Mouse (Mus musculus) forelimb bud, embryonic 11.5 days (tissue): ENCODE measurements at regions not wholly inside any gene's neighbourhood (a gene's known extent, or its start where the extent isn't known, plus 50 kb on each side); places are given as distances from the start of the nearest gene placed in this dataset.
A peak's percentile ranks its signal among the peaks of the same experiment; 100 is the strongest.

Experiments used
- DNase-seq: peaks from one replicate; pipeline ENCODE4 v3.0.0-alpha.2; 2012; ENCODE audit warnings: low read depth, low spot score

- DNase-seq = no peak
Measured at GRCm38 (mm10) chr12:86830247-86830585, 54.4 kb downstream of the Irf2bpl start.

GRCm38 (mm10) chr12:86829581-86830246, 54.9 kb downstream of the Irf2bpl start:
- DNase-seq = no peak

- DNase-seq = no peak
Measured at GRCm38 (mm10) chr12:86827241-86827606, 57.4 kb downstream of the Irf2bpl start.

GRCm38 (mm10) chr12:86826420-86827240, 58.0 kb downstream of the Irf2bpl start:
- DNase-seq = no peak

GRCm38 (mm10) chr12:86825584-86826419, 58.8 kb downstream of the Irf2bpl start:
- DNase-seq = no peak

GRCm38 (mm10) chr12:86824860-86825583, 59.6 kb downstream of the Irf2bpl start:
- no peak for DNase-seq

GRCm38 (mm10) chr12:86823855-86824589, 60.6 kb downstream of the Irf2bpl start:
- peak; percentile 89 for DNase-seq

GRCm38 (mm10) chr12:86823488-86823854, 61.1 kb downstream of the Irf2bpl start:
- DNase-seq = no peak

- DNase-seq = no peak
Measured at GRCm38 (mm10) chr12:86821183-86821582, 63.4 kb downstream of the Irf2bpl start.

- DNase-seq = no peak
Measured at GRCm38 (mm10) chr12:86819568-86819967, 65.0 kb downstream of the Irf2bpl start.

GRCm38 (mm10) chr12:86819163-86819562, 65.4 kb downstream of the Irf2bpl start:
- no peak for DNase-seq

- DNase-seq = no peak
Measured at GRCm38 (mm10) chr12:86818201-86818600, 66.4 kb downstream of the Irf2bpl start.

- no peak for DNase-seq
Measured at GRCm38 (mm10) chr12:86816702-86817610, 67.6 kb downstream of the Irf2bpl start.

- peak; percentile 85 for DNase-seq
Measured at GRCm38 (mm10) chr12:86816171-86816701, 68.4 kb downstream of the Irf2bpl start.

GRCm38 (mm10) chr12:86814740-86815139, 69.9 kb downstream of the Irf2bpl start:
- no peak for DNase-seq
